Mouse (Mus musculus): ENCODE data around the gene Tmem54.

DNA sequence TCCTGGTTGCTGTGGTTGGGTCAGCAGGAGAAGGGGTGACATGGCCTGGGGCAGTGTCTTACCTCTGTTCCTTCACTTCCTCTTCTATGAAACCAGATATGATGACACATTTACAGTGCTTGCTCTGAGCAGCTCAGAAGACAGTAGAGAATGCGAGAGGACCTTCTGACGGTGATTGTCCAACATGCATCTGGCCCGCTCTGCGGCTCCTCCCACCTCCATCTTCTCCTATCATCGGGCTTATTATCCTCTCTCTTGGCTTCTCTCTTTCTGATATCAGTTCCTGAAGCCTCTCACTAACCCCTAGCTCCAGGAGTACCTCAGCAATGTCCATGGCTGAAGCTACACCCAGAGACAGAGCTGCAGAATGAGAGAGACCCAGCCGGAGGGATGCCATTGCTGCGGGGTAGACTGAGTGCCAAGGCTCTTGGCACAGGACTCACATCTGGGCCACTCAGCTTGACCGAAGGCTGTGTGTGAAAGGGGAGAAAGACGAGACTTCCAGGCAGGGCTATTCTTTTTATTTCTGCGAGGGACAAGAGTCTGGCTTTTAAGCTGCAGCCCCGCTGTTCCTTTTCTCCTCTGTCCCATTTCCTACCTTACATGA lies 37.2 kb downstream of the Tmem54 start:
- TF ChIP-seq CTCF (IDR thresholded peaks at IDR 0.05; ENCODE audit: control insufficient read depth, insufficient read depth, low read length) (no peak), POLR2A (IDR thresholded peaks at IDR 0.05; ENCODE audit: borderline replicate concordance, control insufficient read depth, low read depth, low read length) (no peak)
